Mouse (Mus musculus): Measurements from ENCODE around the gene Kcnab1. TPM values are rescaled to one million over a fixed set of nuclear protein-coding genes. Genes with fewer than 3 reads are reported as not detected.

The Kcnab1 gene
- total RNA-seq, 2 experiments from 2014 or later, result 13.1 to 14.6 TPM

DNA sequence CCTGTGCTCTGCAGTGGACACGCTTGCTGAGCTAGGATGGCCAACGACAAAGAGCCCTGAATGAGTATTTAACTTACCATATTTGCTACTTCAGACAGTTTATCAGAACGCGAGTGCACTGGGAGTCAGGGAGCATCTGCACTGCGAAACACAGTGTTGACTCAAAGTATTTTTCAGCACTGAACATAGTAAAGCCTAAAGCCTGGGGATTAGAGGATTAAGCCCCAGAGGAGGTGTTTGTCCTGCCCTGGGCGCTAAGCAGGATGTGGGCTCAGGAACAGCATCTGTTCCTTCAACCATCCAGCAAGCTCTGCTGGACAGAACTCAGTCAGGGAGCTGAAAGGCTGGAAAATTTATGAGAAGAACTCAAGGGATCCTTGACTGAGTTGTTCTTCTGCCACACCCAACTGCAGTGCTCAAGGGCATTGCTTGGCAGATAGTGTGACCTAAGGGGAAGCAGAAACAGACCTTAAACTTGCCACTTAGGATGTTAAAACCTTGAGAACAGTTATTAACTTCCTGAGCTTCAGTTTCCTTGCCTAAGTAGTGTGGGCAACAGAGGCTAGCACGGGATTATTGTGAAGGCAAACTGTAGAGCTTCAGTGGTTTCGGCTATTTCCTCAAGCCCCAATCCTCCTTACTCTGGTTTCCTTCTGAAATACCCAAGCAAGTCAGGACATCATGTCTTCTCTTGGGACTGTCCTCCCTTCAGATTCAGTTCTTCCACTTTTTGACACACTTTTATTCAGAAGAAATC is 94.4 kb downstream of the Kcnab1 start:
- no peak for DNase-seq (ENCODE audit: low spot score in 2 of 2)

DNA sequence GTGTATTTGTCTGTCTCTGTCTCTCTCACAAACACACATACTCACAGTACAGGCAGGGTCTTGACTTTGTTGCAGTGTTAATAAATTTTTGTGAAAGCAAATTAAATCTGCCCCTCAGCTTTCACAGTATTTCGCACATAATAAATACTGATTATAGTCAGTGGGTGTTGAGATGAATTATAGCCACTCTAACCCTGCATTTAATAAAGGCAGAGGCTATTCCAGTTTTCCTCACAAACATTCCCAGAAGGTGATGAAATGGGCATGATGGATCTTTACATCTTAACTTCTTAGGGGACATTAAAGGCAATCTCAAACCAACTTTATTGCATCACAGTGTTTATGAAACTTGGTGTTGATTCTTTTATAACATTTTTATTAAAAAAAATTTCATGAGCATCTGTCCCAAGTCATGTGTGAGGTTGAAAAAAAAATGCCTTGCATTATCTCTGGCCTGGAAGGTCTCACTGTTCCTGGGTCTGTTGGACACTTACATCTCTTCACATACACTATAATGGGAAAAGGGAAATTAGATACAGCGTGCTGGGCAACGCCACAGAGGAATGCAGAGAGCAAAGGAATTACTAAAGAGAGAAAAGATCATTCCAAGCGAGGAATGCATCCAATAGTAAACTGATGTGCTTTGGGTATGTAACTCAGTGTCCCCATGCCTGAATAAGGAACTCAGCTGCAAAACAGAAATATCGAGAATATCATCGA is 95.3 kb downstream of the Kcnab1 start:
- no peak for DNase-seq (ENCODE audit: low spot score in 2 of 2)

DNA sequence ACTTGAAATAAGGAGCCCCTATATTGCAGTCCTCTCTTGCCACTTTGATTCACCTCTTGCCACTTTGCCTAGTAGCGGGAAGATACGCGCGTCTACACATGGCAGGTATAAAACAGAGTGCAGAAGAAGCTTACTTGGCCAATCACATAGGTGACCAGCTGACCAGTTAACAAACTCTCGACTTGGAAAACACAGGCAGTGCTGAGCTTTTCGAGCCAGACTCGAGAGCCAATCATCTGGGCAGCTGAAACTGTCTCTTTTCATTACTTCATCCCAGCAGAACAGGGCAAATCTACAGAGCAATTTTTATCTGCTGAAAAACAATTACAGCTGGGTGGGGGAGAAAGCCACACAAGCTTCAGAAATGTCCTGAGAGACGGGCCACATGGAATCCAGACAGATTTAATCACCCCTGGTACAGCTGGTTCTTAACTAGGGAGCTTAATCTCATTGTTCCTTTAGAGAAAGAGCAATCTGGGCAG is 96.4 kb downstream of the Kcnab1 start:
- no peak for DNase-seq (ENCODE audit: low spot score in 2 of 2)

DNA sequence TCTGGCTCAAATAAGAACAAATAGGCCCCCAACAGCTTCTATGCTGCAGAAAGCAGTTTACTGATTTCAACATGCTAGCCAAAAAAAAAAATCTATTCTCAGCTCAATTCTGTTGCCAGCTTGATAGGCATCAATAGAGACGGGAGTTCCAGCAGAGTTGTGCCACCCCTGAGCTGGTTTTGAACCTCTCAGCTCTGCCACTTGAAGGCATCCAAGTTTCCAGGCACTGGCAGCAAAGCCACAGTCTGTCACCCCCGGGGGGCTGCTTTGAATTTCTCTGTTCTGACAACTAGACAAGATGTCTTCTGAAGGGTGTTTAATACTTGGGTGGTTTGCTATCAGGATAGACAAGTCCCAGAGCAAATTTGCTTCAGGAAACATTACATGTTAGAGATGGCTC is 104.5 kb downstream of the Kcnab1 start:
- no peak for DNase-seq (ENCODE audit: low spot score in 2 of 2)

DNA sequence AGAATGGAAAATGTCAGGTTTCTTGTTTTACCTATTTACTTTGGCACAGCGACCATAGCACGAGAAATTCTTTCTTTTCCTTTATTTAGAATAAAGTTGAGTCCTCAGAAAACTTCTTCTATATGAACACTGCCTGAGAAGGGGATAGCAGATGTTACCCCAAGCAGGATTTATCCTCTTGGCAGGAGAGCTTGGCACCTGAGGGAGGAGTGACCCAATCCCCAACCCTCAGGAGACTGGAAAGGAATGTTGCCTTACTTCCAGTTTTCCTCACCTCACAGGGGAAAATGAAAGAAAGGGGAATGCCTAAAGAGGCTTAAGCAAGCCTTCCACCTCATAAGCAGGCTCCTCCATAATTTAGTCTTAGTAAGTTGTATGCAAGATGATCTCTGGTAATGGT is 105.5 kb downstream of the Kcnab1 start:
- no peak for DNase-seq (ENCODE audit: low spot score in 2 of 2)

DNA sequence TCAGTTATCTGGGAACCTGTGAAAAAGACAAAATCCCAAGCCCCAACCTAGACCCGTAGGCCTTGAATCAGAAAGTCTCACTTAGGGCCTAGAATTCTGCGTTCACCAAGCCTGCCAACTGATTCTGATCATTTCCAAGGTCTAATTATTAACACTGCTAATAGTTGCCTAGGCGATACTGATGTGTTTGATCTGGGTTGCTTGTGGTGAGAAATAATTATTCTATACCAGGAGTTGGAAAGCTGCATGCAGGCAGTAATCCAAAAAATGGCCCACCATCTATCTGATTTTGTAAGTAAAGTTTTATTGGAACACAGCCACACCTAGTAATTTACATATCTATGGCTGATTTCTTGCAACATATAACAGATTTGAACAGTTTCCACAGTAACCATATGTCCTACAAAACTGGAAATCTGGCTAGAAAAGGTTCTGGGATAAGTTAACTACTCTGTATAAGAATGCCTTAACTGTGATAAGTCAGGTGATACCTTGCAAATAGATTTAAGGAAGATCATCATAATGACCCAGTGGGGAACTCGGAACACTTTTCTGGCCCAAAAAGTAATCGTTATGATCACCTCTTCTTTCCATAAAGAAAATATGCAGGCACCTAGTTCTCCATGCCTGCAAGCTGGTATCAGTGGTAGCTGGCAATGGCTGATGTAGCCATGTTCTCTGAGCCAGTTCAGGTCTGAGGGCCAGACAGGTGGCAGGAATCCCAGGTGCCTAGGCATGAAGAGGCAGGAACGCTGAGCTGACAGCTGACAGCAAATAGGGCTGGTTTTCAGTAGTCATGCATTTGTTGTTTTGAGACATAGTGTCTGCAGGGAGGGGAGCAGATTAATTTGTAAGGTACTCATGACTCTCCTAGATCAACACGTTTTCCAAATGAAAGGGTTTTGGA is 108.7 kb downstream of the Kcnab1 start:
- DNase-seq (ENCODE audit: low spot score in 2 of 2), result no peak

DNA sequence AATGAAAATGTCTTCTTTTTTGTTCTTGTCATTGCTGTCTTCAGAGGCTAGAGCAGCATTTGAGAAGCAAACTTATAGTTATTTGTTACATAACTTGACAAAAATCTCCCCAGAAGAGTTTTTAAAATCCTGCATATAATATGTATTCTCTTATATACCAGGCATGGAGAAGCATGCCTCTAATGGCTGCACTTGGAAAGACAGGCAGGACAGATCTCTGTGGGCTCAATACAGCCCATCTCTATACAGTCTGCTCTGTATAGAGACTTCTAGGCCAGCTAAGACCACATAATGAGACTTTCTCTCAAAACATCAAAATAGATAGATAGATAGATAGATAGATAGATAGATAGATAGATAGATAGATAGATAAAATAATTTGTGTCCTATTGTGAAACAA is 111.1 kb downstream of the Kcnab1 start:
- no peak for DNase-seq (ENCODE audit: low spot score in 2 of 2)

DNA sequence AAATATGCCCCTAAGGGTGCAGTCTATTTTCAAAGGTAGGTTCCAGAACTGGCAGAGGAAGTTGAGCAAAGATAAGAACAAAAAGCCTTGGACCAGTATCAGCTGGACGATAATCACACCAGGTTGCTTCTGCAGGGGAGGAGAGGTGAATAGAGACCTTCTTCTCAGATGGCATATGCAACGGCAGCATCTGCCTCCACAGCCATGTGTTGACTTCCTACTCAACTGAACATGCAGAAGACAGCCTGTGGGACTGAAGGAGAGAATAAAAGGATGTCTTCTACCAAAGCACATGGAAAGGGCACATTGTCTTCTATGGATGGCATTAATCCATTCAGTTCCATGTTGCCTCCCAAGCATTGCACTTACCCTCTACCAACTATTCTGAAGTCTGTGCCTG is 114.5 kb downstream of the Kcnab1 start:
- DNase-seq (ENCODE audit: low spot score in 2 of 2), result no peak

DNA sequence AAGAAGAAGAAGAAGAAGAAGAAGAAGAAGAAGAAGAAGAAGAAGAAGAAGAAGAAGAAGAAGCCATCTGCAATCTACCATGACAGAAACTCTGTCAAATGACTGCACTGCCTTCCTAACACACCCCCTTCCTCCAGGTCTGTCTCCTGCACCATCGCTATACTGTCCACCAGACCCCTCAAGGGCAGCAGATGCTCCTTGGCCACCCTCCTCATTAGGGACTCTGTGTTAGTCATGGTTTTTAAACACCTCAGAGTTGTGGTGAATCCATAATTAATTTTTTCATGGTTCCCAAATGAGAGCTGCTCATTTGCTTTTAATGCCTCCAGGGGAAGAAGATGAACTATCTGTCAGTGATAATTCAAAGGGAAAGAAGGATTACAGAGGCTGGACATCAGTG is 121.8 kb downstream of the Kcnab1 start:
- no peak for DNase-seq (ENCODE audit: low spot score in 2 of 2)

DNA sequence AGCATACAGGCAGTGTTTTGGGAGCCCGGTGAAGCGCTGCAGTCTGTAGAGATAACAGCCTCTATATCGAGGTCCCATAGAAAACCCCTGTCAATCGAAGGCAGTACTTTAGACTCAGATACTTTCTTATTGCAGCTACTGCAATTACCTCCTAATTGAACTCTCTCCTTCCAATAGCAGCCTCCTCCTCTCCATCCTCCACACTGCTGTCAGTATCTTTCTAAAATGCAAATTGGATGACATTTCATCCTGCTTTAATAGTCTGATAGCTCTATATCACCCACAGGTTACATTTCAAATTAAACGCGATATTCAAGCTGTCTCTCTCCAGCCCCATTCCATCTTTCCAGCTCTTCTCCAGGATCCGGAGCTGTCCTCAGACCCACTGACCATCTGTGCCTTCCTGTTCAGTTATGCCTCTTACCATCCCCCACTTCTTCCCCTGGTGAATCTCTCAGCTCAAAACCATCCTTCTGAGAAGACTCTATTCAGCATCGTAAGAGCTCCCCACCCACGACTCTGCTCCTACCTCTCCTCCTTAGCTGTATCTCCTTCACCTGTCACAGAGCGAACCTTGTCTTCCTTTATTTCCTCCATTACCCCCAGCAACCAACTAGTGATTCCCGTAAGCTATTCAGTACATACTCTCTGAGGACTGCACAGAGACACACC is 122.4 kb downstream of the Kcnab1 start:
- DNase-seq (ENCODE audit: low spot score in 2 of 2), result no peak

DNA sequence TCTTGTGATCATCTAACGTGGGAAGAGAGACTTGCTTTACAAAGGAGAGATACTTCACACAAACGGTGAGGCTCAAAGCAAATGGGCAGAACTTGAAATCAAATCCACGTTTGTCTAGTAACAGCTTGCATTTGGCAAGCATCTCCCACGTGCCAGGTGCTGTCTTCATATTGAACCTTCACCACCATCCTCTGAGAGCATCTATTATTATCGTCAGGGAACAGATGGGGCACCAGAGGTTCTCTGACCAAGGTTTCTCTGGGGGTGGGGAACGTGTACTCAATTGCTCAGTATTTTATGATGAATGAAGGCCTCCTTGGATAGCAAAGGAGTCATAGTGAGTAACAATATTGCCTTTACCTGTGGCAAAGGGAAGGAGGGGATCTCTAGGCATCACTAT is 139.8 kb downstream of the Kcnab1 start:
- no peak for DNase-seq (ENCODE audit: low spot score in 2 of 2)

DNA sequence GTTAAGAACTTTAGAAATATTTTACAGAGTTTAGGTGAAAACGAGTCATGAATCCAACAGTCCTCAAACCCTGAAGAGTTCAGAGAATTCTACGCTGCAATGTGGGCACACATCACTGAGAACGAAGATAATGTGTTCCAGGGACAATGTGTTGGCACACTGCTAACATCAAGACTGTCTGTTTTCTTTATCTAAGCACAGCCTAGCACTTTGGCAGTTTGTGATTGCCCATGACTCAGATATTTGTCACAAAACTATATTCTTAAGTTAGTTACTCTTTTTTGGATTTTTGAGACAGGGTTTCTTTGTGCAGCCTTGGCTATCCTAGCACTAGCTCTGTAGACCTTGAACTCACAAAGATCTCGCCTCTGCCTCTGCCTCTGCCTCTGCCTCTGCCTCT is 151.3 kb downstream of the Kcnab1 start:
- DNase-seq (ENCODE audit: low spot score in 2 of 2), result no peak

DNA sequence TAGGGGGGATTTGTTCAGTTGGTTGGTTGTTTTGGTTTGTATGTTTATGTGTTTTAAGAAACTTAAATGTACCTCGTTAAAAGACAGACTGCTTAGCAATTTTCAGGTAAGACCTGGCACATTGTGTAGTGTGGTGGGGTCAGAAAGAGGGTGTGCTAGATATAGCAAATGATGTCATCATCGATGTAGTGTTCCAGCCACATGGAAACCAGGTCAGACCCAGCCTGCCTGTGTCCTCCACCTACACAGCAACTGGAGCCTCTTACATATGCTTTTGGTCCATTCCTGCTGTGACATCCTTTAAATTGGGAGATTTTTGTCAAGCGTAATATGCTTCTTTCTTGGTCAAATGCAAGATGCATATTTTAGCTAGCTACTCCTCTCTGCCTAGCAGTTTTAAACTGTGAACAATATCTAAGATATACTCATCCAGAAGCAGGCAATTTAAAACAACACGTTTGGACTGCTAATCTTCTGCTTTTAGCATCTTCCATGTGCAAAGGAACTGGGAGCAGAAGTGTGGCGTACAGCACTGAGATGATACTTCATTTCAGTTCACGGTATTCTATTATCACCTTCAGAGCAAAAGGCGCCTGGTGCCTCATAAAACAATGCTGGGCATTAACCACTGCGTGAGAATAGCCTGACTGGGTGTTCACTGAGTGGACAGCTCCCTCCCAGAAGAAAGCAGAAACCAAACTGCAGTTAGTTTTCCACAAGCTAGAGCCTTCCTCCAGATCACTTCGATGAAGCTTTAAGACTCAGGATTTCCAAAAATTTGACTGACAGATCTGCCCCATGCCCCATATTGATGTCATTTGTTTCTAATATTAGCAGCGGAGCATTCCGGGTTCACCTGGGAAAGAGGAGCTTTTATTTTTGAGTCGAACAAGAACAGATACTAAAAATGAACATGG is 153.6 kb downstream of the Kcnab1 start:
- DNase-seq (ENCODE audit: low spot score in 2 of 2), result no peak

DNA sequence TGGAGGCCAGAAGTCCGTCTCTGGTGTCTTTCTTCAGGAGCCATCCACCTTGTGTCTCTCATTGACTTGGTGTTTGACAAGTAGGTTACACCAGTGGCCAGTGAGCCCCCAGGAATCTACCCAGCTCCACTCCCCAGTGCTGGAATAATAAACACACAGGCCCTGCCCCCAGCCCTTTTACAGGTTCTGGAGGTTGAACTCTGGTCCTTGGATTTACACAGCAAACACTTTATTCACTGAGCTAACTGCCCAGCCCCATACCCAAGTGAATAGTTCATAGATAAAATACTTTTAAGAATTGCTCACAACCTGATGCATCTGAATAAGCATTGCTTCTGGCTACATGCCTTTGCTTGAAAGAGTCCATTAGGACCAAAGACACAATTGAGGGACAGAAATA is 164.1 kb downstream of the Kcnab1 start:
- DNase-seq (ENCODE audit: low spot score in 2 of 2), result no peak

DNA sequence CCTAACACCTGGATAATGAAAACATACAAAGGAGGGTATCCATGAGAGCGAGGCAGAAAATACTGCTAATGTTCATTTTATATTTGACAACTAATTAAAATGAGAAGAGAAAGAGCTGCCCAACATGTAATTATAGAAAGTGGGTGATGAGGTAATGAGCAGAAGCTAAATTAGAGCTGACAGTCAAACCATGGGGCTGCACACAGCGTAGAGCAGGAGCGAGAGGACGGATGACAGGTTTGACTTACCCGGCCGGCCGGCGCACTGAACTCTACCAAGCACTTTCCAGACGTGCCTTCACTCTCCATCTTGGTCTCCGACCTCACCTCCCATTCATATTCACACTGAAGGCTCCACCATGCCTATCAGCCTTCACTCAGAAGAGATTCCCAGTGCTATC is 168.6 kb downstream of the Kcnab1 start:
- no peak for DNase-seq (ENCODE audit: low spot score in 2 of 2)

DNA sequence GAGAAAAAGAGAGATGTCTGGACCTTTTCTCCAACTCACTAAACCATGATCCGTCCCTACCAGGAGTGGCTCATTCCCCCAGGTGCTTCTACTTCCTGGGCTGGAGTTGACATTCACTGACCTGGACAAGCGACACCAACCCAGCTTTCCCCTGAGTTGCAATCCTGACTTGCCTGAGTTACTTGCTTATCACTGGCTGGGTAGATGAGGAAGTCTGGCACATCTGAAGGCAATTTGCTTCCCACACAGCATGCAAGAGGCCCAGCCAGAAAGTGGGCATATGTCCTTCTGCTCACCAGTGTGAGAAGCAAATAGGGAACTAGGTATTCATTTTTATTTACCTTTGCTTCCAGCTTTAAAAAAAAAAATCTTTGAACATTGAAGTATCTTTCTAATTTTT is 174.2 kb downstream of the Kcnab1 start:
- DNase-seq (ENCODE audit: low spot score in 2 of 2), result no peak

DNA sequence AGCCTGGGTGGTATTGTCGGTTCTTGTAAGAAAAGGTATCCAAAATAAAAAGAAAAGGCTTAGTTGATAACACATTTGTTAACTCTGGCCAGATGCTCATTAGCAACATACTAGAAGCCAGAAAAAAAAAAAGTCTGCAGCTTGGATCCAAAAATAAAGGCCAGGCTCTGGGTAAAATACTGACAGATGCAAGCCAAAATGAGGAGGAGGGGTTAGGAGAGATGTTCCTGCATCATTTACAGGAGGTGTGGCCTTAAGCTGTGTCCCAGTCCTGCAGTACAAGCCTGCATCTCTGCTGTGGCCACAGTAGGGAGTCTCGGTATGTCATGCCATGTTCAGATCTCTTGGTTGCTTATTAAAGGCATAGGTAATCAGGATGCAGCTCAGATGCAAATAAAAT is 179.8 kb downstream of the Kcnab1 start:
- DNase-seq (ENCODE audit: low spot score in 2 of 2), result no peak

DNA sequence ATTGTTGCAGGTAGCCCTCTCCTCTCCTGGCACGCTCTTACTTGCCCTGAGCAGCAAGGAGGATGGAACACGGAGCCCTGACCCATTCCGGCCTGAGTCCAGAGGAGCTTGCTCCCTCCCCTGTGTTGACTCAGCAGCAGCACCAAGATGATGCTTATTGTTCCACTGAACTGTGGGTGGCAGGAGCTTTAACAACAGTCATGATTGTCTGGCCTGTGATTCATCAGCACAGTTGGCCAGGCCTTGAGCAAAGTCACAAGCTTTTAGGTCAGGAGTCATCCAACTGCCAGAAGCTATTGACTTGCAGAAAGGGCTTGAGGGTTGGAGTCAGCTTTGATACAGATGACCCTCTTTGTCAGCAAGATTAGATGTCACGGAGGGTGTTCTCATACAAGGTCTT is 187.8 kb downstream of the Kcnab1 start:
- no peak for DNase-seq (ENCODE audit: low spot score in 2 of 2)

DNA sequence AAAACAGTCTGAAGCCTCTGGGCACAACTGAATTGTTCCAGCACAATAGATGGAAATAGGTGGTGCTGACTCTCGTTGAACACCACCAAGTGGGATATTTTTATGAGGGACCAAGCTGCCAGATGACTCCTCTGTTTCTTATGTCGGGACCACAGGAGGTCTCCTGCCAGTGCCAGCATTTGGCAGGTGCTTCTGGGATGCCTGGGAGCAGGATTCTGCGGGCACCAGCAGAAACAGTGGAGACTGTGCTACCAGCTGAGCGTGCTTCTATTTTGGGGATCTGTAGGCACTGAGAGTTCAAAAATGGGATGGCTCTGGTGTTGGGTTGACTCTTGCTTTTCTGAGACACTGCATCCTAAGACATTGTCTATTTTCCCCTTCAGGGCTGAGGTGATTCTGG is 190.0 kb downstream of the Kcnab1 start:
- DNase-seq (ENCODE audit: low spot score in 2 of 2), result no peak

DNA sequence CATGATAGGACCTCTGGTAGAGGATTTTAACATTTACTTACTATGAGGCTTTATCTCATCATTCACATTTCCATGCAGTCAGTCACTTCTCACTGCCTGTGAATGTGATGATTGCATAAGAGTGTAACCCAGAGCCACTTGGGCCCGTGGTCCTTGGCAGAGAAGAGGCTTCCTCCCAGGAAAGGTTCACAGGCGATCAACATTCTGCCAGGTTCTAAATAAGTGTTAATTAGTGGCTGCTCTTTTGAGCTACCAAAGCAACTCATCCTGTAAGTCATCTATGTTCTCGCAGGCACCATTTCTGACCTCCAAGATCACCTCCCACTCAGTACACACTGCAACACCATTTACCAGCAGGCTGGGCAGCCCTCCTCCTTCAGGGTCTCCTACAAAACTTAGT is 192.3 kb downstream of the Kcnab1 start:
- no peak for DNase-seq (ENCODE audit: low spot score in 2 of 2)
